Mouse (Mus musculus) intestine, embryonic 14.5 days (tissue): ENCODE measurements at regions not wholly inside any gene's neighbourhood (a gene's known extent, or its start where the extent isn't known, plus 50 kb on each side); places are given as distances from the start of the nearest gene placed in this dataset.
"Not testable (repeated sequence)": the region's sequence is repeated elsewhere in the genome, so short reads cannot be mapped to it uniquely, and the experiment has no call there.

Source experiments
- ATAC-seq: fragments of 200-750 bp; cut with Nextera tagmentation; replicated peaks from 2 replicates; pipeline ENCODE4 v1.8.0; 2017; ENCODE audit warnings: low read depth, moderate number of reproducible peaks, moderate TSS enrichment, moderate library complexity; ENCODE audit not compliant: low FRiP score, low TSS enrichment
- DNase-seq: peaks from one replicate; pipeline ENCODE4 v3.0.0-alpha.2; 2018; ENCODE audit warnings: low spot score
- H3K27ac ChIP-seq: fragments of 300-500 bp; sonication (generic); 2 replicates; pipeline ENCODE4 v1.5.1; 2014; ENCODE audit warnings: low read depth, mild to moderate bottlenecking, control low read depth
- H3K27me3 ChIP-seq: fragments of 300-500 bp; sonication (generic); replicated peaks from 2 replicates; pipeline ENCODE4 v1.6.1; 2014; ENCODE audit warnings: low read length, control low read depth; ENCODE audit not compliant: control insufficient read depth, insufficient read depth
- H3K36me3 ChIP-seq: fragments of 300-500 bp; sonication (generic); 2 replicates; pipeline ENCODE4 v1.6.1; 2014; ENCODE audit warnings: low read length, control low read depth; ENCODE audit not compliant: control insufficient read depth, insufficient read depth
- H3K4me1 ChIP-seq: fragments of 300-500 bp; sonication (generic); replicated peaks from 2 replicates; pipeline ENCODE4 v1.6.1; 2014; ENCODE audit warnings: low read length, control low read depth, mixed read lengths; ENCODE audit not compliant: control insufficient read depth, insufficient read depth
- H3K4me2 ChIP-seq: fragments of 300-500 bp; sonication (generic); 2 replicates; pipeline ENCODE4 v1.6.1; 2014; ENCODE audit warnings: low read length
- H3K4me3 ChIP-seq: fragments of 300-500 bp; sonication (generic); 2 replicates; pipeline ENCODE4 v1.5.1; 2014; ENCODE audit warnings: low read depth, low read length, control low read depth, mixed read lengths
- H3K9ac ChIP-seq: fragments of 300-500 bp; sonication (generic); 2 replicates; pipeline ENCODE4 v1.6.1; 2014; ENCODE audit warnings: mild to moderate bottlenecking, low read length
- H3K9me3 ChIP-seq: fragments of 300-500 bp; sonication (generic); 2 replicates; pipeline ENCODE4 v1.6.1; 2016; ENCODE audit warnings: low read length, control low read depth; ENCODE audit not compliant: control insufficient read depth
- WGBS: fragments of 180-500 bp; shearing (Covaris S2); extraction: QIAGEN DNeasy Blood & Tissue Kit; methylation state at CpG from one replicate; pipeline ENCODE4 v1.1.7; 2014; 5-methylcytosine and 5-hydroxymethylcytosine counted together

GRCm38 (mm10) chr4:3368021-3368420, 182.9 kb upstream of the Vmn1r3 start:
- H3K27me3 ChIP-seq, H3K4me1 ChIP-seq, H3K27ac ChIP-seq, H3K4me2 ChIP-seq, ATAC-seq, H3K9me3 ChIP-seq, H3K36me3 ChIP-seq, H3K4me3 ChIP-seq, H3K9ac ChIP-seq, DNase-seq: not testable (repeated sequence)
- 81% methylated on average over 4 of the region's 4 CpGs for WGBS

DNA sequence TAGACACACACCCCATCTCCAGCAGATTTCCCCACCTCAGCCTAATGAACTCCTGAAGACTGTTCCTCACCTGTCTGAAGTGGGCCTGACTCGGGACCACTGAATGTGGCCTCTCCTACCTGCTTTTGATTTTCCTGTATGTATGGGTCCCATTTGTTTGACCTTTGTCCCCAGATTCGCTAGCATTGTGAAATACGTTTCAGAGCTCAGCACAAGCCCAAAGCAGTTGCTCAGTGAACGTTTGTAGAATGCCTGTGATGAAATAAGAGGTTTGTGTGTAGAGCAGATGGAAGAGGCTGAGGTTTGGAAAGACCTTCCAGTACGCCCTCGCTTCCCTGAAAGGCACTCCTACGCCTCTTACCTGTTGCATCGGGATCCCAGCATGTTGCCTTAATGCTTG, 158.3 kb upstream of the Vmn1r3 start:
- not testable (repeated sequence) for H3K36me3 ChIP-seq, H3K9ac ChIP-seq, H3K4me3 ChIP-seq, H3K4me2 ChIP-seq, H3K4me1 ChIP-seq, H3K27ac ChIP-seq, H3K27me3 ChIP-seq, H3K9me3 ChIP-seq, DNase-seq, ATAC-seq
- WGBS, result 80% methylated on average over 8 of the region's 8 CpGs

DNA sequence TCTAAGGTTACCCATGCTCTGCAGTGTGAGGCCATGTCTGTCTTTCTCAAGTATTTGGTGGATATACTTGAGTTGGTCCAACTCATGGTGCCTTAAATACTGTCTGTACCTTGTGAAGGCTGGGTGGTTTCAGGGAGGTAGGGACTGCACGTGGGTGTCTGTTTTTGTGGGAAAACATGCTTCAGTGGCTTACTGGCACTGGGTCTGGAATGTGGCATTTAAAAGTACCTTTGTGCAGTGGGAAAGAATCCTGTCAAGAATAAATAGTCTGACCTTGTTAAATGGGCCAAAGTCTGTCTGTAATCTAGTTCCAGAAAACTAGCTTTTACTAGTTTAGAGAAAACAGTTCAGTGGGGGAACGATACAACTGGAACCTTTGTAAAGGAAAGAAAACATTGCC, 157.5 kb upstream of the Vmn1r3 start:
- H3K4me2 ChIP-seq, H3K4me3 ChIP-seq, ATAC-seq, H3K4me1 ChIP-seq, H3K9ac ChIP-seq, H3K27ac ChIP-seq, DNase-seq, H3K36me3 ChIP-seq, H3K9me3 ChIP-seq, H3K27me3 ChIP-seq: not testable (repeated sequence)
- 77% methylated on average over 2 of the region's 2 CpGs for WGBS

GRCm38 (mm10) chr4:3342165-3342564, 157.0 kb upstream of the Vmn1r3 start:
- not testable (repeated sequence) for H3K36me3 ChIP-seq, H3K9me3 ChIP-seq, DNase-seq, H3K4me3 ChIP-seq, H3K27me3 ChIP-seq, H3K27ac ChIP-seq, ATAC-seq, H3K4me1 ChIP-seq, H3K4me2 ChIP-seq, H3K9ac ChIP-seq
- 88% methylated on average over 6 of the region's 6 CpGs for WGBS
